Mouse (Mus musculus) limb, embryonic 11.5 days (tissue): ENCODE measurements around the gene Ddx55. TPM values are rescaled to one million over a fixed set of nuclear protein-coding genes. Genes with fewer than 3 reads are reported as not detected.

Experiments used
- ATAC-seq: fragments of 200-750 bp; cut with Nextera tagmentation; 2 replicates; pipeline ENCODE4 v1.8.0; 2017; ENCODE audit warnings: low read depth; ENCODE audit not compliant: insufficient number of reproducible peaks, low FRiP score, low TSS enrichment
- DNase-seq: peaks from one replicate; pipeline ENCODE4 v3.0.0-alpha.2; 2015; ENCODE audit warnings: low spot score
- H3K27ac ChIP-seq: fragments of 300-500 bp; sonication (generic); replicated peaks from 2 replicates; pipeline ENCODE4 v1.5.1; 2014; ENCODE audit warnings: low read depth, mild to moderate bottlenecking, low read length
- H3K27me3 ChIP-seq: fragments of 300-500 bp; sonication (generic); 2 replicates; pipeline ENCODE4 v1.6.1; 2014; ENCODE audit warnings: mild to moderate bottlenecking, low read length, mixed read lengths; ENCODE audit not compliant: control insufficient read depth, insufficient read depth
- H3K36me3 ChIP-seq: fragments of 300-500 bp; sonication (generic); 2 replicates; pipeline ENCODE4 v1.6.1; 2014; ENCODE audit warnings: mild to moderate bottlenecking, low read length, moderate library complexity, mixed read lengths; ENCODE audit not compliant: control insufficient read depth, insufficient read depth
- H3K4me1 ChIP-seq: fragments of 300-500 bp; sonication (generic); 2 replicates; pipeline ENCODE4 v1.6.1; 2014; ENCODE audit warnings: low read length, mixed read lengths; ENCODE audit not compliant: control insufficient read depth, insufficient read depth
- H3K4me2 ChIP-seq: fragments of 300-500 bp; sonication (generic); 2 replicates; pipeline ENCODE4 v1.6.1; 2014; ENCODE audit warnings: low read depth, mild to moderate bottlenecking, moderate library complexity; ENCODE audit not compliant: severe bottlenecking
- H3K4me3 ChIP-seq: fragments of 300-500 bp; sonication (generic); 2 replicates; pipeline ENCODE4 v1.5.1; 2014; ENCODE audit warnings: low read depth, low read length
- H3K9ac ChIP-seq: fragments of 300-500 bp; sonication (generic); 2 replicates; pipeline ENCODE4 v1.6.1; 2014; ENCODE audit warnings: mild to moderate bottlenecking, low read length
- H3K9me3 ChIP-seq: fragments of 300-500 bp; sonication (generic); 2 replicates; pipeline ENCODE4 v1.6.1; 2016; ENCODE audit warnings: low read length; ENCODE audit not compliant: control insufficient read depth
- WGBS: fragments of 180-500 bp; shearing (Covaris S2); extraction: QIAGEN DNeasy Blood & Tissue Kit; methylation state at CpG from one replicate; pipeline ENCODE4 v1.1.7; 2014; 5-methylcytosine and 5-hydroxymethylcytosine counted together
- polyA plus RNA-seq: library from polyadenylated mRNA; unstranded; fragments of >200 nt; fragmentation: Nextera tagmentation; extraction: Ambion mirVana; gene quantifications from 2 replicates; pipeline ENCODE4 v1.2.1, GENCODE M21; 2014

The Ddx55 gene
- polyA plus RNA-seq, result 14.4 and 15.3 TPM in 2 replicates

DNA sequence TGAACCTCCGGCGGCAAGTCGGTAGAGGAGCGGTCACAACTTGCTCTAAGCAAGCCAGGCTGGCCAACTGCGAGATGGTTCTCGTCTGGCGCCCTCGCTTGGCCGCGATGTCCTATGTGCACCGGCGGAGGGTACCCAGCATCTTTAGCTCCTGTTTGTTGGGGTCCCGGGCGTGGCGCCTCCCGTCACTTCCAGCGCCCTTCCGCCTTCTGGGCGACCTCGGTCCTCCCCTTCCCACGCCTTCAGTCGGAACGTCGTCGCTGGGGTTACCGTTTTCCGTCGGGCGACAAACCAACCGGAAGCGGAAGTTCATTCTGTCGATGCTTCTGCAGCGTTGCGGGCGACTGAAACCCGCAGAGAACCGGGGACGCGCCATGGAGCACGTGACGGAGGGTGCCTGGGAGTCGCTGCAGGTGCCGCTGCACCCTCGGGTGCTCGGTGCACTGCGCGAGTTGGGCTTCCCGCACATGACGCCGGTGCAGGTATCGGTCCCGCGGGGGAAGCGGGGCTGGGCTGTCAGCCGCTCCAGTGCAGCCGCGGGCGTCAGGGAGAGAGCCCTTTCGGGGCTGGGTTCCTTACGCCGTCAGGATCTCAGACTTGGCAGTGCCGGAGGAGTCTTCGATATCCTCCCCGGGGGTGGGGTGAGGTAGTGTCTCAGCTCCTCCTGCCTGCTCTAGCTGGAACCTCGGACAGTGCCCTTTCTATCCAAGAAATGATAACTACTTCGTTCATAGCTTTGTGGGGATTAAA lies at the start of gene Ddx55:
Gene Ddx55 (plus strand): TSS at position 307 of the 750 bp plus-strand sequence.
- Histone ChIP-seq H3K36me3 (peaks cover 15% of the 10 kb centered on the region), H3K27ac (0 out of 2 replicates have a peak within 1 kb of the TSS, but pooled peaks have one; percentile 58)
- under 1% methylated on average over 64 of the region's 66 CpGs for WGBS

GRCm38 (mm10) chr5:124503742-124504141 lies 48.9 kb upstream of the Ddx55 start:
- H3K27ac ChIP-seq, result no peak overlapping the region
- 60% methylated on average over 14 of the region's 14 CpGs for WGBS
- no peak overlapping the region for H3K4me2 ChIP-seq
- no peak overlapping the region for H3K9ac ChIP-seq
- no peaks in the 10 kb centered on the region for H3K27me3 ChIP-seq
- ATAC-seq (no peak), DNase-seq (no peak)
- no peak overlapping the region for H3K4me3 ChIP-seq
- H3K9me3 ChIP-seq, result no peaks in the 10 kb centered on the region
- H3K36me3 ChIP-seq, result peaks cover 6% of the 10 kb centered on the region; the same call in 1 of the 2 replicates
- H3K4me1 ChIP-seq, result no peaks in the 10 kb centered on the region

More for the DNA sequence above, at the start of gene Ddx55:
- Histone ChIP-seq H3K9me3 (no peaks in the 10 kb centered on the region), H3K27me3 (no peaks in the 10 kb centered on the region), H3K9ac (peak within 1 kb of the TSS; percentile 77), H3K4me2 (peak within 1 kb of the TSS; percentile 81), H3K4me3 (peak within 1 kb of the TSS; percentile 95), H3K4me1 (peaks cover 4% of the 10 kb centered on the region; the same call in 1 of the 2 replicates)
- DNase-seq (peak; percentile 92), ATAC-seq (peak; percentile 82)

GRCm38 (mm10) chr5:124505235-124505634 lies 47.4 kb upstream of the Ddx55 start:
- H3K27ac ChIP-seq, result no peak overlapping the region
- no peak overlapping the region for H3K4me2 ChIP-seq
- no peaks in the 10 kb centered on the region for H3K9me3 ChIP-seq
- DNase-seq (no peak), ATAC-seq (no peak)
- peaks cover 9% of the 10 kb centered on the region for H3K36me3 ChIP-seq
- H3K9ac ChIP-seq, result no peak overlapping the region
- H3K27me3 ChIP-seq, result no peaks in the 10 kb centered on the region
- no peaks in the 10 kb centered on the region for H3K4me1 ChIP-seq
- H3K4me3 ChIP-seq, result no peak overlapping the region
- WGBS, result 96% methylated on average over 4 of the region's 4 CpGs

DNA sequence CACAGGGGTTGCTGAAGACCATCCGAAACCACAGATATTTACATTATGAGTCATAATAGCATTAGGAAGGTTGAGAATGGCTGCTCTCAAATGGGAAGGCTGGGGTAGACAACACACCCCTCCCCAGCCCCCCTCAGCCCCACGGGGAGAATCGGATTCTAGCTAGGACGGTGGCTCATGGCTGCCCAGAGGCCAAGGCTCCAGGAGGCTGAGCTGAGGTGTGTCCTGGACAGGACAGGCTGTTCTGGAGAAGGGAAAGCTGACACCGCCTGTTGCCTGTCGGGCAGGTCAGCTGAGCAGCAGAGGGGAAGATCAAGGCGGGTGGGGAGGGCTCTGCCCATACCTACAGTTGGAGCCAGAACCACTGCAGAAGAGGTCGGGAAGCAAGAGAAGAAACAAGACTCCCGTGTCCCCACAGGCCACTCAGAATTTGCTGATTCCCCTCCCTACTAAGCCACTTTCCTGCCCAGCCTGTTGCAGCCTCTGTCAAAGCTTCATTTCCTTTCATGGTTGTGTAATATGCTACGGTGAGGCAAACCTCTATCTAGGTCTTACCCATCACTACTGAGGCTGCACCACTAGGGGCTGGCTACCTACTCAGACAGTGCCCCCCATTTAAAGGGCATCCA lies 45.8 kb upstream of the Ddx55 start:
- H3K9ac ChIP-seq, result no peak overlapping the region
- H3K4me2 ChIP-seq, result no peak overlapping the region
- 65% methylated on average over 10 of the region's 10 CpGs for WGBS
- peaks cover 3% of the 10 kb centered on the region; the same call in 1 of the 2 replicates for H3K36me3 ChIP-seq
- DNase-seq (no peak), ATAC-seq (no peak; the same call in 1 of the 2 replicates)
- H3K27ac ChIP-seq, result no peak overlapping the region
- no peak overlapping the region for H3K4me3 ChIP-seq
- H3K9me3 ChIP-seq, result no peaks in the 10 kb centered on the region
- no peaks in the 10 kb centered on the region for H3K4me1 ChIP-seq
- no peaks in the 10 kb centered on the region for H3K27me3 ChIP-seq

DNA sequence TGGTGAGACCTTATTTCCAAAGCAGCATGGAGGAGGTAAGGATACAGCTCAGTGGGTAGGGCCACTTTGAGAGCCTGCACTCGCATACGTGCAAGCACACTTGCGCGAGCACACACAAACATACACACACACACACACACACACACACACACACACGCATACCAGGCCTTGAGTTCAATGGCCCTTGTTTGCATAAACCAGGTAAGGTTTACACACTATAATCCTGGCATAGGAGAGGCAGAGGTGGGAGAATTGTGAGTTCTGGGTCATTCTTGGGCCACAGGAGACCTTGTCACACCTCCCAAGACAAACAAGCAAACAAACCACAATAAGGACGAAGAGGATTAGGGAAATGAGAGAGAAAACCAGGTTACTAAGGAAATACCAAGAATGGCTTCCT lies 43.5 kb upstream of the Ddx55 start:
- ATAC-seq, result no peak
- no peak for DNase-seq
- Histone ChIP-seq H3K4me2 (no peak overlapping the region), H3K36me3 (peaks cover 9% of the 10 kb centered on the region), H3K9me3 (no peaks in the 10 kb centered on the region), H3K4me1 (no peaks in the 10 kb centered on the region), H3K4me3 (no peak overlapping the region), H3K27ac (no peak overlapping the region), H3K27me3 (no peaks in the 10 kb centered on the region), H3K9ac (no peak overlapping the region)
- WGBS, result 94% methylated on average over 6 of the region's 6 CpGs

DNA sequence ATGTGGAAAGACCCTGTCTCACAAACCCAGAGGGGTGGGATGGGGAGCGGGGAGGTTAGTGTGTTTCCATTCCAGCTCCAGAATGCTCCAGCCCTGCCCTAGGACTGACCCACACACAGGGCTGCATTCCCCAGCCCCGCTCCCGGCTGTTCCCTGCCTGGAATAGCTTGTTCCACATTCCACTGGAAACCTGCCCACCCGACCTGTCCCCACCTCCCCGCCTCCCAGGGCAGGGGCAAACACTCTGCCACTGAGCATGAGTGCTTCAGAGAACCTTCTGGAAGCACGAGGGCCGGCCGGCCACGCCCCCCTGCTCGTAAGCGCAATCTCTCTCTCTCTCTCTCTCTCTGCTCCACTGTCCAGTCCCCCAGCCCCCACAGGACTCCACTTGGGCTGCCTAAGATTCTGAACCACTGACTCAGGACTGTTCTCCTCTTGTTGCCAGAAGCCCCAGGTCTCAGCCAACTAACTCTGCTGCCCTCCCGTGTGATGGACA lies 42.9 kb upstream of the Ddx55 start:
- Histone ChIP-seq H3K9me3 (no peaks in the 10 kb centered on the region), H3K36me3 (peaks cover 9% of the 10 kb centered on the region), H3K4me1 (no peaks in the 10 kb centered on the region), H3K4me3 (no peak overlapping the region), H3K9ac (no peak overlapping the region), H3K27me3 (no peaks in the 10 kb centered on the region), H3K27ac (no peak overlapping the region), H3K4me2 (no peak overlapping the region)
- 77% methylated on average over 12 of the region's 12 CpGs for WGBS
- DNase-seq (no peak), ATAC-seq (no peak)

- no peak overlapping the region for H3K9ac ChIP-seq
- DNase-seq (no peak), ATAC-seq (no peak)
- H3K27me3 ChIP-seq, result no peaks in the 10 kb centered on the region
- H3K27ac ChIP-seq, result no peak overlapping the region
- 89% methylated on average over 10 of the region's 10 CpGs for WGBS
- no peak overlapping the region for H3K4me3 ChIP-seq
- no peaks in the 10 kb centered on the region for H3K9me3 ChIP-seq
- H3K4me1 ChIP-seq, result no peaks in the 10 kb centered on the region
- H3K36me3 ChIP-seq, result peaks cover 9% of the 10 kb centered on the region
- no peak overlapping the region for H3K4me2 ChIP-seq
Observed at GRCm38 (mm10) chr5:124510536-124511050, 42.1 kb upstream of the Ddx55 start.

- no peaks in the 10 kb centered on the region for H3K27me3 ChIP-seq
- ATAC-seq (no peak), DNase-seq (no peak)
- no peak overlapping the region for H3K9ac ChIP-seq
- H3K9me3 ChIP-seq, result no peaks in the 10 kb centered on the region
- no peak overlapping the region for H3K4me2 ChIP-seq
- H3K4me1 ChIP-seq, result no peaks in the 10 kb centered on the region
- H3K27ac ChIP-seq, result no peak overlapping the region
- H3K4me3 ChIP-seq, result no peak overlapping the region
- 88% methylated on average over 5 of the region's 5 CpGs for WGBS
- H3K36me3 ChIP-seq, result peaks cover 6% of the 10 kb centered on the region; the same call in 1 of the 2 replicates
Observed at GRCm38 (mm10) chr5:124515789-124516188, 36.9 kb upstream of the Ddx55 start.
